22 mouse cellular contexts compared by ENCODE assay signal in the genomic region with DNA sequence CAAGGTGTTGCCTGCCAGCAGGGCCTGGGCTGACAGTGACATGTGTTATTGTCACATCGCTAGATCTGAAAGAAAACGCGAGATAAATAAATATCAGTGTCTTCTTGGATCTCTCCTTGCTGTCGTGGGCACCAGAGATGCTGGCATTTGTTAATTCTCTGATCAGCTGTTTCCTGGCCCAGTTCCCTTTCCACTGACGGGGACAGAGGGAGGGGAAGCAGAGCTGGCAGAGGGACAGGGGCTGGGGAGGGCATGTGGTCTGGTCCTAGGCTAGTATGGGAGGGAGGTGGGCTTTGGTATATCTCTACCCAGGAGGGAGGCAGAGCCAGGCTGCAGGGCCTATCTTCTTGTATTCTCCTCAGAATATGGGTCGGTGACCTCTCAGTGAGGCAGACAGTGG.
DNase-seq lines count a peak whose midpoint lies in the region; ATAC-seq and TF ChIP-seq lines count a peak whose summit lies in the region.
"Had no signal": no experiment of that assay in that cellular context is flagged by ENCODE, and none has a peak within 500 bp of the region (broad histone marks: within the 10 kb centered on the region; RNA-seq: fewer than 3 reads in every experiment).

No protein-coding gene starts in this region.

- no peak overlapping the region for H3K9ac ChIP-seq in forebrain, postnatal 0 days
- no peak overlapping the region for H3K9ac ChIP-seq in forebrain, embryonic 16.5 days (replicated peaks; ENCODE audit: low read depth, low read length)
- H3K9ac ChIP-seq: embryonic facial prominence, embryonic 13.5 days; forebrain, embryonic 13.5 days; heart, embryonic 12.5 days; hindbrain, embryonic 12.5 days had no signal

- H3K4me3 ChIP-seq in forebrain, postnatal 0 days (ENCODE audit: low read depth, low read length), result no peak overlapping the region
- H3K4me3 ChIP-seq in forebrain, embryonic 16.5 days (replicated peaks; ENCODE audit: low read length), result no peak overlapping the region
- no peak overlapping the region for H3K4me3 ChIP-seq in left cerebral cortex, adult 2 months
- H3K4me3 ChIP-seq: embryonic facial prominence, embryonic 13.5 days; forebrain, embryonic 13.5 days; heart, embryonic 12.5 days; hindbrain, embryonic 12.5 days had no signal

- H3K27me3 ChIP-seq in forebrain, postnatal 0 days (ENCODE audit: insufficient read depth, low read length), result no peaks in the 10 kb centered on the region
- 0 out of 2 replicates have a peak, but pooled peaks cover 1% of the 10 kb centered on the region for H3K27me3 ChIP-seq in forebrain, embryonic 16.5 days (replicated peaks; ENCODE audit: control insufficient read depth, insufficient read depth, low read length)

- H3K4me2 ChIP-seq in forebrain, postnatal 0 days (ENCODE audit: low read depth), result no peak overlapping the region
- H3K4me2 ChIP-seq in forebrain, embryonic 16.5 days (ENCODE audit: low read length), result no peak overlapping the region
- H3K4me2 ChIP-seq: embryonic facial prominence, embryonic 13.5 days; forebrain, embryonic 13.5 days; heart, embryonic 12.5 days; hindbrain, embryonic 12.5 days had no signal

- no peaks in the 10 kb centered on the region for H3K36me3 ChIP-seq in forebrain, postnatal 0 days (ENCODE audit: insufficient read depth)
- H3K36me3 ChIP-seq in forebrain, embryonic 16.5 days (ENCODE audit: control insufficient read depth, insufficient read depth), result no peaks in the 10 kb centered on the region
- H3K36me3 ChIP-seq: embryonic facial prominence, embryonic 13.5 days; G1E; heart, embryonic 12.5 days; hindbrain, embryonic 12.5 days had no signal

- DNase-seq in cerebellum, postnatal 10 days, result peak; percentile 81 to 88
- no peak for DNase-seq in cerebellum, adult 8-10 months
- DNase-seq in forebrain, postnatal 0 days, result peak; percentile 13
- DNase-seq in left cerebral cortex, postnatal 4 days, result peak; percentile 76
- DNase-seq in left cerebral cortex, adult 2 months (ENCODE audit: extremely low spot score in 1 of 2, low spot score in 2 of 2), result no peak
- peak; percentile 66 for DNase-seq in brain, embryonic 14.5 days (ENCODE audit: low read depth)
- DNase-seq: adrenal gland, adult 8-10 months; adrenal gland, postnatal 36 days; B cell, adult 2 months; cerebellum, adult 11-12 months; cerebellum, adult 9-11 months; embryo, embryonic 11 days; gastrocnemius, postnatal 10 days; kidney, adult 2 months had no signal

- no peak overlapping the region for H3K27ac ChIP-seq in forebrain, postnatal 0 days (ENCODE audit: low read depth, low read length)
- no peak overlapping the region for H3K27ac ChIP-seq in forebrain, embryonic 16.5 days (ENCODE audit: low read length)
- no peak overlapping the region for H3K27ac ChIP-seq in left cerebral cortex, adult 2 months
- H3K27ac ChIP-seq: embryonic facial prominence, embryonic 13.5 days; forebrain, embryonic 13.5 days; hindbrain, embryonic 12.5 days had no signal

- intact Hi-C loops in left cerebral cortex, postnatal 4 days (cut with DNase I), result no loop called here
- intact Hi-C loops in left cerebral cortex, adult 2 months (cut with DNase I), result no loop called here

- no peak for TF ChIP-seq CTCF in forebrain, postnatal 0 days (IDR thresholded peaks at IDR 0.05; ENCODE audit: low read depth)
- no peak for TF ChIP-seq CTCF in left cerebral cortex, adult 2 months (IDR thresholded peaks at IDR 0.05)
- TF ChIP-seq CTCF in brain, embryonic 14.5 days (IDR thresholded peaks at IDR 0.05; ENCODE audit: borderline replicate concordance, extremely low read depth, insufficient read depth, insufficient read length), result no peak

- no peak for ATAC-seq in forebrain, postnatal 0 days
- ATAC-seq in forebrain, embryonic 16.5 days, result no peak
- ATAC-seq: CD4-positive, CD25-positive, alpha-beta regulatory T cell, adult 4 months; forebrain, embryonic 13.5 days; intestine, embryonic 16.5 days had no signal

- H3K4me1 ChIP-seq in forebrain, postnatal 0 days (ENCODE audit: insufficient read depth), result no peaks in the 10 kb centered on the region; the same call in 1 of the 2 replicates
- H3K4me1 ChIP-seq in forebrain, embryonic 16.5 days (replicated peaks; ENCODE audit: control insufficient read depth, insufficient read depth, low read length), result peaks cover 10% of the 10 kb centered on the region

- no peak for TF ChIP-seq POLR2A in brain, embryonic 14.5 days (IDR thresholded peaks at IDR 0.05; ENCODE audit: borderline replicate concordance, extremely low read depth, insufficient read depth, insufficient read length, poor library complexity, severe bottlenecking)

- H3K9me3 ChIP-seq in forebrain, postnatal 0 days (ENCODE audit: low read length), result no peaks in the 10 kb centered on the region
- no peaks in the 10 kb centered on the region for H3K9me3 ChIP-seq in forebrain, embryonic 16.5 days (ENCODE audit: control insufficient read depth, low read length)
- H3K9me3 ChIP-seq: embryonic facial prominence, embryonic 13.5 days; forebrain, embryonic 13.5 days; heart, embryonic 12.5 days; hindbrain, embryonic 12.5 days had no signal

- WGBS in forebrain, postnatal 0 days, result 48% methylated on average over 6 of the region's 6 CpGs
- 52% methylated on average over 6 of the region's 6 CpGs for WGBS in forebrain, embryonic 16.5 days

Comparison
In these comparisons a context has a peak if more than half of its experiments do, and no peak if none do; other contexts are left out.
1. DNase-seq: peak in cerebellum, postnatal 10 days (2 of 2), forebrain, postnatal 0 days (single experiment), left cerebral cortex, postnatal 4 days (single experiment) and brain, embryonic 14.5 days (single experiment); none in cerebellum, adult 8-10 months (single experiment) and left cerebral cortex, adult 2 months (0 of 2).